Mouse (Mus musculus) hindbrain, embryonic 11.5 days (tissue): ENCODE measurements around the gene Ufsp1. TPM values are rescaled to one million over a fixed set of nuclear protein-coding genes. Genes with fewer than 3 reads are reported as not detected.

Experiments
- ATAC-seq: fragments of 200-750 bp; cut with Nextera tagmentation; 2 replicates; pipeline ENCODE4 v1.8.0; 2017; ENCODE audit warnings: mild to moderate bottlenecking, moderate TSS enrichment, moderate library complexity; ENCODE audit not compliant: low FRiP score
- DNase-seq: peaks from one replicate; pipeline ENCODE4 v3.0.0-alpha.2; 2015; ENCODE audit warnings: low spot score
- H3K27ac ChIP-seq: fragments of 300-500 bp; sonication (generic); 2 replicates; pipeline ENCODE4 v1.5.1; 2014; ENCODE audit warnings: mild to moderate bottlenecking, low read depth, low read length
- H3K27me3 ChIP-seq: fragments of 300-500 bp; sonication (generic); 2 replicates; pipeline ENCODE4 v1.6.1; 2014; ENCODE audit warnings: mild to moderate bottlenecking, low read length, moderate library complexity, mixed read lengths; ENCODE audit not compliant: control insufficient read depth, insufficient read depth
- H3K36me3 ChIP-seq: fragments of 300-500 bp; sonication (generic); 2 replicates; pipeline ENCODE4 v1.6.1; 2014; ENCODE audit warnings: mild to moderate bottlenecking, low read length, moderate library complexity, mixed read lengths; ENCODE audit not compliant: control insufficient read depth, insufficient read depth
- H3K4me1 ChIP-seq: fragments of 300-500 bp; sonication (generic); replicated peaks from 2 replicates; pipeline ENCODE4 v1.6.1; 2014; ENCODE audit warnings: low read length, mixed read lengths; ENCODE audit not compliant: control insufficient read depth, insufficient read depth
- H3K4me2 ChIP-seq: fragments of 300-500 bp; sonication (generic); replicated peaks from 2 replicates; pipeline ENCODE4 v1.6.1; 2014; ENCODE audit warnings: mild to moderate bottlenecking, low read depth, low read length
- H3K4me3 ChIP-seq: fragments of 300-500 bp; sonication (generic); 2 replicates; pipeline ENCODE4 v1.5.1; 2014; ENCODE audit warnings: low read depth, low read length
- H3K9ac ChIP-seq: fragments of 300-500 bp; sonication (generic); 2 replicates; pipeline ENCODE4 v1.6.1; 2014; ENCODE audit warnings: low read depth, low read length
- H3K9me3 ChIP-seq: fragments of 300-500 bp; sonication (generic); 2 replicates; pipeline ENCODE4 v1.6.1; 2016; ENCODE audit warnings: low read length; ENCODE audit not compliant: control insufficient read depth
- WGBS: fragments of 180-500 bp; shearing (Covaris S2); extraction: QIAGEN DNeasy Blood & Tissue Kit; methylation state at CpG from one replicate; pipeline ENCODE4 v1.1.7; 2014; 5-methylcytosine and 5-hydroxymethylcytosine counted together
- polyA plus RNA-seq: library from polyadenylated mRNA; unstranded; fragments of >200 nt; fragmentation: Nextera tagmentation; extraction: Ambion mirVana; gene quantifications from 2 replicates; pipeline ENCODE4 v1.2.1, GENCODE M21; 2014

The Ufsp1 gene
- polyA plus RNA-seq, 1 experiment from 2014 or later: 8.6 TPM

DNA sequence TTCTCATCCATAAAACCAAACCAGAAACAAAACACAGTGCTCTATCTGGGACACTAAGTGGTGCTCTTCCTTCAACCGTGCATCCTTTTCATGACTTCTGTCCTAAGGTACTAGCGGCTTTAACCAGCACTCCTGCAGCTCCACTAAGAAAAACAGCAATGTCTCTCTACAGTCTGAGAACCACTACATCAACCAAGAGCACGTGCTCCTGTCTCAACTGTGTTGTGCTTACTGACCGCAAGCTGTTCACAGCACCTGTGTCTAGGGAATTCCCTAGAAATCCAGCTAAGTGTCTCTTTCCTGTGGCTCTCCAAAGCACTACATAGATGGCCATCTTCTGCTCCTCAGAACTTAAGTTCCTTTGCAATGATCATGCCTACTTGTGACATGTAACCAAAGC, 10.4 kb downstream of the Ufsp1 start:
- WGBS: 49% methylated on average over 4 of the region's 4 CpGs
- H3K4me2 ChIP-seq: peak overlapping the region; percentile 57
- no peak overlapping the region for H3K9ac ChIP-seq
- no peaks in the 10 kb centered on the region for H3K27me3 ChIP-seq
- ATAC-seq: no peak
- H3K9me3 ChIP-seq: no peaks in the 10 kb centered on the region
- peaks cover 25% of the 10 kb centered on the region; the same call in 1 of the 2 replicates for H3K36me3 ChIP-seq
- no peak for DNase-seq
- peak overlapping the region; percentile 14; the same call in 1 of the 2 replicates for H3K4me3 ChIP-seq
- H3K4me1 ChIP-seq: peaks cover 8% of the 10 kb centered on the region; the same call in 1 of the 2 replicates
- H3K27ac ChIP-seq: no peak overlapping the region

DNA sequence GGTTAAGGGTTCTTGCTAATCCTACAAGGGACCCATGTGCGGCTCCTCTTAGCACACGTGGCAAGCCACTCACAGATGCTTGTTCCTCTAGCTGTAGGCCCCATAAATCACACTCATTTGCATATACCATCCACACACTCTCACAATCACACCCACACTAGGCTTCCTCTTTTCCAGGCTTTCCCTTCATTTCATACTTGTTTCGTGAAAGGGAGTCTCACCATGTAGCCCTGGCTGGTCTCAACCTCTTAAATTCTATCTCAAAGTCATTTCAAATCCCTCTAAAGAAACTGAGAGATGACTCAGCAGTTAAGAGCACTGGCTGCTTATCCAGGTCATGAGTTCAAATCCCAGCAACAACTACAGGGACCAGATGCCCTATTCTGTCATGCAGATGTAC, 11.4 kb downstream of the Ufsp1 start:
- H3K27me3 ChIP-seq: no peaks in the 10 kb centered on the region
- peaks cover 17% of the 10 kb centered on the region; the same call in 1 of the 2 replicates for H3K36me3 ChIP-seq
- WGBS: 66% methylated on average over 3 of the region's 3 CpGs
- DNase-seq (no peak), ATAC-seq (no peak)
- peak overlapping the region; percentile 94 for H3K4me3 ChIP-seq
- H3K4me1 ChIP-seq: peaks cover 8% of the 10 kb centered on the region; the same call in 1 of the 2 replicates
- H3K27ac ChIP-seq: no peak overlapping the region
- H3K4me2 ChIP-seq: peak overlapping the region; percentile 57
- no peak overlapping the region for H3K9ac ChIP-seq
- H3K9me3 ChIP-seq: no peaks in the 10 kb centered on the region

DNA sequence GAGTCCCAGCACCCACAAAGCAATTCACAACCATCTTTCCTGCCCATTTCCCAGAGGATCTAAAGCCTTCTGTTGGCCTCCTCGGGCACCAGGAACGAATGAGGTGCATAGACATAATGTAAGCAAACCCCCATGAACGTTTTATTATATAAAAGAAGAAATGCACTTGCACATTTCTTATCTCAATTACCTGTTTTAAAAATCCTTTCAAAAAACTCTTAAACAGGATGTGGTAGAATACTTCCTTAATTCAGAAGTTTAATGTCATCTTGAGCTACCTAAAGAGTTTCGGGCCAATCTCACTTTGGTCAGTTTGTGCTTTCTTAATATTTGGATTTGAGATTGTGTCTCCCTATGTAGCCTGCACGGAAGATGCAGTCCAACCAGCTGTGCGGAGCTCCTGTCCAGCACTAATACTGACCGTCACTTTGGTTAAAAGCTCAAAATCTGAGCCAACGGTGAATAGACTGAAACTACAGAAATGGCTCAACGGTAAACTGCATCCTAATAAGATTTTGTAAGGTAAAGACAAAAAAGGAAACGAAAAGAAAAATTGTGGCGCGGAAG, 12.1 kb downstream of the Ufsp1 start:
- Histone ChIP-seq H3K4me3 (peak overlapping the region; percentile 94), H3K4me1 (peaks cover 8% of the 10 kb centered on the region; the same call in 1 of the 2 replicates), H3K4me2 (peak overlapping the region; percentile 57), H3K9me3 (no peaks in the 10 kb centered on the region), H3K27ac (peak overlapping the region; percentile 98), H3K27me3 (no peaks in the 10 kb centered on the region), H3K9ac (peak overlapping the region; percentile 98), H3K36me3 (peaks cover 10% of the 10 kb centered on the region; the same call in 1 of the 2 replicates)
- DNase-seq (no peak), ATAC-seq (no peak)
- 19% methylated on average over 12 of the region's 12 CpGs for WGBS

DNA sequence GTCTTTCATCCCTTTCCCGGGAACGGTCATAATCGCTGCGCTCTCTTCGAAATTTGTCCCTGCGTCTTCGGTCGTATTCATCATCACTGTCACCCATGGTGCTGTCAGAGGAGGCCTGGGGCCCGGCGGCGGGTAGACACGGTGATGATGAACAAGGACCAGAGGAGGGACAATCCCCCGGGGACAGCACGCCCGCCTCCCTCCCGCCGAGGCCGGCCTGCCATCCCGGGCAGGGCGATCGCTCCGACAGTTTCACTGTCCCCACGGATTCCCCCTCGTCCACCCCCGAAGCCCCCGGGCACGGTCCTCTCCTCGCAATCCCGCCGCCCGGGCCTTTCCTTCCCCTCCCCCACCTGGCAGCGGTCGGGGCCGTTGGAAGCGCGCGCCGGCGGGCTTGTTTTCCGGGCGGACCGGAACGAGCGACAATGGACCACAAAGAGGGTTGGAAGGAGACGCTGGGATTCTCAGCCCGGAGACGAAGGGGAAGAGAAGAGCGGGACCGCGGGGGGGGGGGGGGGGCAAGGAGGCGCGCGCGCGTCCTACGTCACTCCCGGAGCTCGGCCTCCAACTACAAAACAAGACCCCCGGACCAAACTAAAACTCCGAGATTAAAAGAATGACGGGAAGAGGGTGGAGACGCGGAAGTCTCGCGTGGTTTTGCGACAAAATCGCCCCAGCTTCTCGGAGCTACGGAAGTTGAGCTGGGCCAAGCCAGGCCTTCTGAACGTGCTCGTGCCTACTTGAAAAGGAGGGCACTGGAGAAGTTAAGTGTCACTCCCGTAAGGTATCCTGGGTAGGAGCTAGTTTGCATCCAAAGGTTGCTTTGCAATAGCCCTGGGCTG, 12.9 kb downstream of the Ufsp1 start, which contains the start of gene Srrt:
Srrt (minus strand) TSS at position 604 of the 842 bp plus-strand sequence.
- peaks cover 3% of the 10 kb centered on the region; the same call in 1 of the 2 replicates for H3K36me3 ChIP-seq
- peak; percentile 89 for ATAC-seq
- H3K9me3 ChIP-seq: no peaks in the 10 kb centered on the region
- peak; percentile 90 for DNase-seq
- under 1% methylated on average over 55 of the region's 72 CpGs for WGBS
- H3K27ac ChIP-seq: peak within 1 kb of the TSS; percentile 98
- H3K4me3 ChIP-seq: peak within 1 kb of the TSS; percentile 94
- peak within 1 kb of the TSS; percentile 98 for H3K9ac ChIP-seq
- peak within 1 kb of the TSS; percentile 63 for H3K4me2 ChIP-seq
- H3K4me1 ChIP-seq: peaks cover 8% of the 10 kb centered on the region; the same call in 1 of the 2 replicates
- no peaks in the 10 kb centered on the region for H3K27me3 ChIP-seq

DNA sequence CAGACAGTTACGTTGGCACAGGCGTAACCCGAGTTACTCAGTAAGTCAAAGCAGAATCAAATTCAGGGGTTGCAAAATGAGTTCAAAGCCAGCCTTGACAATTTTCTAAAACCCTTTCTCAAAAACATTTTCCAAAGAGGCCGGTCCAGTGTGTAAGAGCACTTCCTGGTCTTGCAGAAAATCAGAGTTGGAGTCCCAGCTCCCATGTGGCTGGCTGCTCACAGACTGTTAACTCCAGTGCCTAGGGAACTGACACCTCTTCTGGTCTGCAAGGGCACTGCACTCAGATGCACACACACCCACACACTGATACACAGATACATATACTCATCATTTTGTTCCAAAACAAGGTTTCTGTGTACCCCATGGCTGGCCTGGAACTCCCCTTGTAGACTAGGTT, 13.9 kb downstream of the Ufsp1 start:
- Histone ChIP-seq H3K4me1 (peaks cover 8% of the 10 kb centered on the region; the same call in 1 of the 2 replicates), H3K27me3 (no peaks in the 10 kb centered on the region), H3K4me2 (peak overlapping the region; percentile 63; the same call in 1 of the 2 replicates), H3K4me3 (peak overlapping the region; percentile 94; the same call in 1 of the 2 replicates), H3K9ac (peak overlapping the region; percentile 98), H3K27ac (peak overlapping the region; percentile 98; the same call in 1 of the 2 replicates), H3K36me3 (no peaks in the 10 kb centered on the region), H3K9me3 (no peaks in the 10 kb centered on the region)
- WGBS: 92% methylated on average over 4 of the region's 4 CpGs
- DNase-seq (no peak), ATAC-seq (no peak)

DNA sequence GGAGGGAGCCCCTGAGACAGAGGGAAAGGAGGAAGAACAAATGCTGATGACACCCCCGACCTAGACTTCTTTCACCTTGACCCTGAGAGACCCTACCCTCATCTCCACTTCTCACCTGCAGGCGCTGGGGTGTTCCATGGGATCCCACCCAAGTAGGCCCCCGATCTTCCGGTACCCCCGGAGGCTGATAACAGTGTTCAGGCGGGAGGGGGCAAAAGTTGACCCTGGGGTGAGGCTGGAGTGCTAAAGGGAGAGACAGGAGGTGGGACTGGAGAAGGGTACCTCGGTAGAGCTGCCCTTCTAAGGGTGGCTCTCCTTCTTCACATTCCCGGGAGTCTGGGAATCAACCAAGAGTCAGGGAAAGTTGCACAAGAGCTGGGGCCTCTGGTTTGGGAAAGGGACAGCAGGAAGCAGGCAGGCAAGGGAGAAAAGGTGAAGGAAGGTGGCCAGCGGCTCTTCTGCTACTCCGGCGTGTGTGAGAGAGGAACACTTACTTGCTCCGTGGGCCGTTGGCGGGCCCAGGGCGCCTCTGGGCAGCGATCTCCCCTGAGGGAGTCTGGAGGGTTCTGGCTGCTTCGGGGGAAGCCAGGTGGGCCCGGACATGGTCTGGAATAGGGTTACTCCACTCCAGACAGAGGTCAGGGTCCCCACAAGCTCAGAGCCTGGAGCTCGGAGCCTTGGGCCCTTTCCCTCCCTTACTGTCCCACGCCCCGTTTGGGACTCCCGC, 19.2 kb downstream of the Ufsp1 start:
- ATAC-seq (peak; percentile 61; the same call in 1 of the 2 replicates), DNase-seq (no peak)
- 0 out of 2 replicates have a peak, but pooled peaks cover 2% of the 10 kb centered on the region for H3K36me3 ChIP-seq
- peak overlapping the region; percentile 65 for H3K4me2 ChIP-seq
- peak overlapping the region; percentile 40 for H3K4me3 ChIP-seq
- H3K9ac ChIP-seq: peak overlapping the region; percentile 72
- 4% methylated on average over 22 of the region's 22 CpGs for WGBS
- peak overlapping the region; percentile 40 for H3K27ac ChIP-seq
- peaks cover 13% of the 10 kb centered on the region for H3K4me1 ChIP-seq
- H3K9me3 ChIP-seq: no peaks in the 10 kb centered on the region
- no peaks in the 10 kb centered on the region for H3K27me3 ChIP-seq

DNA sequence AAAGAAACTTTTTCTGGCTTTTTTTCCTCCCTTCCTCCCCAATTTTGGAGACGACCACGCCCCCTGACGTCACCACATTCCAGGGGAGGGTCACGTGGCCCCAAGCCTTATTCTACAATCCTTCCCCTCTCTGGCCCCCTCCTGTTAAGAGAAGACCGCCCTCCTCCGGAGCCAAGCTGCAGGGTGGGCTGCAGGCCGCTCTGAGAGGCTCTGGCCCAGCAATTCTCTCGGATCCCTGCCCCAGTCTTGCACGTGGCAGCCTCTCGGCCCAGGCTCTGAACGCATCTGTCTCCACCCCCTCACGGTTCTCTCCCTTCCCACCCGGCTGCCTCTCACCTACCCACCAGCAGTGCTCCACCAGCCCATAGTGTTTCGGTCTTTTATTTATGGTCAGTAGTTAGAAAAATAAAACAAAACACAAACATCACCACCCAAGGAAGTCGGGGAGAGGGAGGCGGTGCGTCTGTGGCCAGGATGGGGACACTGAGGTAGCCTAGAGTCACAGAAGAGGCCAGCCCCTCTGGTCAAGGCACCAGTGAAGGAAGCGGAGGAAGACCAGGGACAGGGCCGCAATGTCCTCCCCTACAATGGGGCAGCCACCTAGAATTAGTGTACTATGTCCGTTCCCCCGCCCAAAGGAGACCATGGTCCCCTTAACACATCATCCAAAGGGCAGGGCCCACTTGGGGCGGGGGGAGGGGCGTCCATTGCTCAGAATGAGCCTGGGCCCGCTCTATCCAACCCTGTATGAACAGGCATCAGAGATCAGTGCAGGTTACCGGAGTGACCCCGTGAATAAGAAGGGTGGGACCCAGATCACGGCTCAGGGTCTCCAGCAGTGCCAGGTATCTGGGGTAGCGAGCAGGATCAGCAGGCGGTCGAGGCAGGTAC, 20.0 kb downstream of the Ufsp1 start, which contains the start of gene Trip6:
Trip6 (minus strand) TSS at position 212 of the 891 bp plus-strand sequence.
- 15% methylated on average over 30 of the region's 30 CpGs for WGBS

More for the DNA sequence above, 20.0 kb downstream of the Ufsp1 start, which contains the start of gene Trip6:
- peak within 1 kb of the TSS; percentile 72 for H3K9ac ChIP-seq
- ATAC-seq (peak; percentile 87), DNase-seq (peak; percentile 93)
- H3K9me3 ChIP-seq: no peaks in the 10 kb centered on the region
- H3K4me1 ChIP-seq: peaks cover 13% of the 10 kb centered on the region
- H3K27me3 ChIP-seq: no peaks in the 10 kb centered on the region
- H3K4me3 ChIP-seq: peak within 1 kb of the TSS; percentile 40
- 0 out of 2 replicates have a peak, but pooled peaks cover 3% of the 10 kb centered on the region for H3K36me3 ChIP-seq
- H3K27ac ChIP-seq: peak within 1 kb of the TSS; percentile 40
- peak within 1 kb of the TSS; percentile 65 for H3K4me2 ChIP-seq
